Mouse (Mus musculus) CH12.LX (cell line): Measurements from ENCODE around the gene Fgf9. TPM values are rescaled to one million over a fixed set of nuclear protein-coding genes. Genes with fewer than 3 reads are reported as not detected.

Experiments
- DNase-seq: peaks from one replicate; pipeline ENCODE4 v3.0.0-alpha.2; 2013; ENCODE audit errors: extremely low read depth
- H3K27ac ChIP-seq: 2 replicates; pipeline ENCODE4 v1.5.1; 2012; ENCODE audit warnings: low read depth, mild to moderate bottlenecking, control low read depth, moderate library complexity; ENCODE audit not compliant: insufficient read depth
- H3K27me3 ChIP-seq: replicated peaks from 2 replicates; pipeline ENCODE3; 2012; ENCODE audit warnings: inconsistent platforms
- H3K36me3 ChIP-seq, 2 experiments: replicated peaks in 1 of 2; 2 replicates each; pipeline versions ENCODE3 to v1.6.1; 2012; ENCODE audit warnings: inconsistent platforms in 1 of 2, low read length in 1 of 2, mild to moderate bottlenecking in 1 of 2, mixed read lengths in 1 of 2, moderate library complexity in 1 of 2; ENCODE audit not compliant: control insufficient read depth in 1 of 2, insufficient read depth in 1 of 2
- H3K4me1 ChIP-seq, 2 experiments: 2 replicates each; pipeline ENCODE4 v1.6.1; 2012; ENCODE audit warnings: inconsistent platforms in 1 of 2, moderate library complexity in 1 of 2; ENCODE audit not compliant: insufficient read depth in 2 of 2, control insufficient read depth in 1 of 2
- H3K4me2 ChIP-seq: 2 replicates; pipeline ENCODE4 v1.6.1; 2012; ENCODE audit warnings: low read depth, mild to moderate bottlenecking, control low read depth; ENCODE audit not compliant: poor library complexity, insufficient read depth, severe bottlenecking
- H3K4me3 ChIP-seq, 3 experiments: fragments of 150-350 bp in 1 of 3; sonication (generic) in 1 of 3; replicated peaks in 1 of 3; 2 replicates each; pipeline versions ENCODE3 to v1.5.1; 2011 to 2012; ENCODE audit warnings: low read depth in 2 of 3, low read length in 2 of 3, mild to moderate bottlenecking in 2 of 3, moderate library complexity in 2 of 3, control low read depth in 1 of 3, improper control_type of control experiment in 1 of 3, inconsistent platforms in 1 of 3, mixed read lengths in 1 of 3; ENCODE audit not compliant: poor library complexity in 1 of 3
- H3K79me2 ChIP-seq: replicated peaks from 2 replicates; pipeline ENCODE4 v1.6.1; 2012; ENCODE audit warnings: mild to moderate bottlenecking, moderate library complexity; ENCODE audit not compliant: control insufficient read depth, poor library complexity, insufficient read depth, severe bottlenecking; ENCODE audit errors: extremely low read depth
- H3K9ac ChIP-seq: 2 replicates; pipeline ENCODE4 v1.6.1; 2012; ENCODE audit warnings: low read depth, mild to moderate bottlenecking, control low read depth, moderate library complexity; ENCODE audit not compliant: insufficient read depth
- H3K9me3 ChIP-seq: replicated peaks from 2 replicates; pipeline ENCODE3; 2012; ENCODE audit warnings: low read length, inconsistent platforms, mixed read lengths
- CHD2 ChIP-seq: IDR thresholded peaks from 2 replicates; pipeline ENCODE4 v1.6.1; 2011; ENCODE audit warnings: low read length, improper control_type of control experiment
- CTCF ChIP-seq, 2 experiments: IDR thresholded peaks in 1 of 2; conservative IDR thresholded peaks in 1 of 2; 2 replicates each; pipeline ENCODE4 v1.5.1; 2011 to 2012; ENCODE audit warnings: low read depth in 2 of 2, low read length in 2 of 2, improper control_type of control experiment in 1 of 2, inconsistent platforms in 1 of 2, mild to moderate bottlenecking in 1 of 2, moderate library complexity in 1 of 2
- E2F4 ChIP-seq: IDR thresholded peaks from 2 replicates; pipeline ENCODE4 v1.6.1; 2011; ENCODE audit warnings: low read depth, low read length, improper control_type of control experiment; ENCODE audit not compliant: insufficient replicate concordance
- ELF1 ChIP-seq: IDR thresholded peaks from 2 replicates; pipeline ENCODE4 v1.6.1; 2014; ENCODE audit warnings: low read depth, mild to moderate bottlenecking, inconsistent platforms, low read length, improper control_type of control experiment
- ETS1 ChIP-seq: conservative IDR thresholded peaks from 2 replicates; pipeline ENCODE4 v1.6.1; 2012; ENCODE audit warnings: low read depth, mild to moderate bottlenecking, inconsistent platforms, low read length, improper control_type of control experiment, moderate library complexity
- GABPA ChIP-seq: IDR thresholded peaks from 2 replicates; pipeline ENCODE4 v1.6.1; 2012; ENCODE audit warnings: low read depth, low read length, improper control_type of control experiment, inconsistent platforms; ENCODE audit not compliant: insufficient replicate concordance
- HCFC1 ChIP-seq: IDR thresholded peaks from 2 replicates; pipeline ENCODE4 v1.6.1; 2012; ENCODE audit warnings: low read depth, mild to moderate bottlenecking, inconsistent platforms, low read length, improper control_type of control experiment
- IRF4 ChIP-seq: IDR thresholded peaks from 2 replicates; pipeline ENCODE4 v1.6.1; 2014; ENCODE audit warnings: low read depth, mild to moderate bottlenecking, inconsistent platforms, low read length, improper control_type of control experiment
- JUN ChIP-seq: IDR thresholded peaks from 2 replicates; pipeline ENCODE4 v1.6.1; 2011; ENCODE audit warnings: low read depth, mild to moderate bottlenecking, low read length, improper control_type of control experiment, moderate library complexity; ENCODE audit not compliant: insufficient read depth
- JUND ChIP-seq: conservative IDR thresholded peaks from 2 replicates; pipeline ENCODE4 v1.6.1; 2011; ENCODE audit warnings: low read depth, low read length, improper control_type of control experiment
- KAT2A ChIP-seq: IDR thresholded peaks from 2 replicates; pipeline ENCODE4 v1.6.1; 2012; ENCODE audit warnings: low read length, improper control_type of control experiment, inconsistent platforms; ENCODE audit not compliant: insufficient replicate concordance
- MAFK ChIP-seq: IDR thresholded peaks from 2 replicates; pipeline ENCODE4 v1.6.1; 2011; ENCODE audit warnings: low read length, improper control_type of control experiment; ENCODE audit not compliant: insufficient replicate concordance
- MAX ChIP-seq: IDR thresholded peaks from 2 replicates; pipeline ENCODE4 v1.6.1; 2011; ENCODE audit warnings: low read length, improper control_type of control experiment
- MAZ ChIP-seq: IDR thresholded peaks from 2 replicates; pipeline ENCODE4 v1.6.1; 2012; ENCODE audit warnings: low read depth, mild to moderate bottlenecking, inconsistent platforms, low read length, improper control_type of control experiment, moderate library complexity
- MXI1 ChIP-seq: IDR thresholded peaks from 2 replicates; pipeline ENCODE4 v1.6.1; 2011; ENCODE audit warnings: mild to moderate bottlenecking, low read depth, low read length, improper control_type of control experiment
- MYC ChIP-seq: IDR thresholded peaks from 2 replicates; pipeline ENCODE4 v1.6.1; 2011; ENCODE audit warnings: low read depth, mild to moderate bottlenecking, improper control_type of control experiment, low read length
- PAX5 ChIP-seq: IDR thresholded peaks from 2 replicates; pipeline ENCODE4 v1.6.1; 2012; ENCODE audit warnings: low read length, inconsistent platforms, mixed read lengths
- RAD21 ChIP-seq: IDR thresholded peaks from 2 replicates; pipeline ENCODE4 v1.6.1; 2011; ENCODE audit warnings: low read depth, mild to moderate bottlenecking, low read length, improper control_type of control experiment, moderate library complexity
- RCOR1 ChIP-seq: conservative IDR thresholded peaks from 2 replicates; pipeline ENCODE4 v1.6.1; 2012; ENCODE audit warnings: low read depth, mild to moderate bottlenecking, inconsistent platforms, low read length, improper control_type of control experiment
- SIN3A ChIP-seq: IDR thresholded peaks from 2 replicates; pipeline ENCODE4 v1.6.1; 2012; ENCODE audit warnings: low read length, improper control_type of control experiment, inconsistent platforms
- SMC3 ChIP-seq: IDR thresholded peaks from 2 replicates; pipeline ENCODE4 v1.6.1; 2011; ENCODE audit warnings: low read depth, low read length, improper control_type of control experiment
- ZMIZ1 ChIP-seq: IDR thresholded peaks from 2 replicates; pipeline ENCODE4 v1.6.1; 2012; ENCODE audit warnings: low read depth, mild to moderate bottlenecking, inconsistent platforms, low read length, improper control_type of control experiment
- ZNF384 ChIP-seq: IDR thresholded peaks from 2 replicates; pipeline ENCODE4 v1.6.1; 2012; ENCODE audit warnings: low read depth, low read length, improper control_type of control experiment, inconsistent platforms
- dilution Hi-C: fragments of 300-500 bp; cut with MboI; formaldehyde crosslinking; loops from 2 replicates; pipeline ENCODE4 v1.14.3; 2020; ENCODE audit warnings: low sequenced_read_pairs; ENCODE audit not compliant: extremely low pct_unique_long_range_greater_than_20kb, extremely low pct_ligation_motif_present
- in situ Hi-C: fragments of 300-500 bp; cut with MboI; formaldehyde crosslinking; loops from 3 replicates; pipeline ENCODE4 v1.14.3; 2019; ENCODE audit warnings: low sequenced_read_pairs, low pct_ligation_motif_present, low pct_unique_long_range_greater_than_20kb, mixed read lengths
- polyA plus RNA-seq: library from polyadenylated mRNA; unstranded; fragments of >175 nt; gene quantifications from 2 replicates; pipeline ENCODE4 v1.2.1, GENCODE M21; 2012; ENCODE audit warnings: low read depth; ENCODE audit not compliant: insufficient read length
- total RNA-seq, 2 experiments: library from RNA; depleted of rRNA; stranded (reverse); fragments of 300-350 nt in 1 of 2; fragments of >200 nt in 1 of 2; gene quantifications; 2 replicates each; pipeline ENCODE4 v1.2.3; 2012 to 2014

Fgf9 gene
- total and polyA plus RNA-seq, 3 experiments, result 0.09 to 0.13 TPM; not detected in 1

GRCm38 (mm10) chr14:58050691-58051090 is 19.7 kb upstream of the Fgf9 start:
- Histone ChIP-seq H3K79me2 (no peaks in the 10 kb centered on the region), H3K9ac (no peak overlapping the region), H3K27ac (no peak overlapping the region), H3K4me3 (no peak overlapping the region), H3K36me3 (no peaks in the 10 kb centered on the region), H3K27me3 (no peaks in the 10 kb centered on the region), H3K4me2 (no peak overlapping the region), H3K9me3 (no peaks in the 10 kb centered on the region), H3K4me1 (peaks cover 0 to 3% of the 10 kb centered on the region in 2 experiments; a peak in 2 of 4 replicates)
- in situ Hi-C loops (no loop called here), dilution Hi-C loops (no loop called here)
- no peak for TF ChIP-seq CHD2
- no peak for TF ChIP-seq ZNF384
- no peak for TF ChIP-seq SIN3A
- no peak for TF ChIP-seq MAX
- no peak for TF ChIP-seq ZMIZ1
- no peak for TF ChIP-seq PAX5
- TF ChIP-seq SMC3, result no peak
- no peak for TF ChIP-seq MAZ
- TF ChIP-seq KAT2A, result no peak
- TF ChIP-seq IRF4, result no peak
- TF ChIP-seq ELF1, result no peak
- TF ChIP-seq MYC, result no peak
- TF ChIP-seq MAFK, result no peak
- TF ChIP-seq RCOR1, result no peak
- TF ChIP-seq HCFC1, result no peak
- no peak for TF ChIP-seq GABPA
- no peak for TF ChIP-seq CTCF (conservative IDR thresholded peaks at IDR 0.05 in 1 of 2, IDR thresholded peaks at IDR 0.05 in 1 of 2; ENCODE audit: low read depth in 2 of 2, low read length in 2 of 2)
- TF ChIP-seq ETS1, result no peak
- TF ChIP-seq JUN, result no peak
- no peak for TF ChIP-seq RAD21
- TF ChIP-seq, all 38 proteins: peak for 0
- no peak for DNase-seq

GRCm38 (mm10) chr14:58067586-58067985 is 2.8 kb upstream of the Fgf9 start:
- Histone ChIP-seq H3K27ac (no peak overlapping the region), H3K27me3 (peaks cover 25% of the 10 kb centered on the region), H3K4me3 (no peak overlapping the region), H3K79me2 (no peaks in the 10 kb centered on the region), H3K9ac (no peak overlapping the region), H3K36me3 (no peaks in the 10 kb centered on the region), H3K4me2 (no peak overlapping the region), H3K9me3 (no peaks in the 10 kb centered on the region), H3K4me1 (peaks cover 0 to 11% of the 10 kb centered on the region in 2 experiments; a peak in 2 of 4 replicates)
- in situ Hi-C loops (no loop called here), dilution Hi-C loops (no loop called here)
- TF ChIP-seq JUND (no peak), E2F4 (no peak), MXI1 (no peak)
- DNase-seq, result no peak
